Mouse (Mus musculus) embryonic facial prominence, embryonic 11.5 days (tissue): ENCODE data around the gene Tnnc1. TPM values are rescaled to one million over a fixed set of nuclear protein-coding genes. Genes with fewer than 3 reads are reported as not detected.

Experiments
- ATAC-seq: fragments of 200-750 bp; cut with Nextera tagmentation; replicated peaks from 2 replicates; pipeline ENCODE4 v1.8.0; 2017; ENCODE audit warnings: low read depth; ENCODE audit not compliant: insufficient number of reproducible peaks, low FRiP score, low TSS enrichment
- DNase-seq: peaks from one replicate; pipeline ENCODE4 v3.0.0-alpha.2; 2015; ENCODE audit warnings: low spot score
- H3K27ac ChIP-seq: fragments of 300-500 bp; sonication (generic); replicated peaks from 2 replicates; pipeline ENCODE4 v1.5.1; 2014; ENCODE audit warnings: mild to moderate bottlenecking, low read depth, low read length, control low read depth
- H3K27me3 ChIP-seq: fragments of 300-500 bp; sonication (generic); 2 replicates; pipeline ENCODE4 v1.6.1; 2014; ENCODE audit warnings: mild to moderate bottlenecking, low read length, moderate library complexity, mixed read lengths; ENCODE audit not compliant: control insufficient read depth, insufficient read depth
- H3K36me3 ChIP-seq: fragments of 300-500 bp; sonication (generic); replicated peaks from 2 replicates; pipeline ENCODE4 v1.6.1; 2014; ENCODE audit warnings: low read depth, mild to moderate bottlenecking, low read length, moderate library complexity, mixed read lengths; ENCODE audit not compliant: control insufficient read depth, insufficient read depth
- H3K4me1 ChIP-seq: fragments of 300-500 bp; sonication (generic); 2 replicates; pipeline ENCODE4 v1.6.1; 2014; ENCODE audit warnings: low read length, mixed read lengths; ENCODE audit not compliant: control insufficient read depth, insufficient read depth
- H3K4me2 ChIP-seq: fragments of 300-500 bp; sonication (generic); 2 replicates; pipeline ENCODE4 v1.6.1; 2014; ENCODE audit warnings: low read depth, mild to moderate bottlenecking, control low read depth, low read length, moderate library complexity
- H3K4me3 ChIP-seq: fragments of 300-500 bp; sonication (generic); 2 replicates; pipeline ENCODE4 v1.5.1; 2014; ENCODE audit warnings: low read depth, low read length, control low read depth
- H3K9ac ChIP-seq: fragments of 300-500 bp; sonication (generic); replicated peaks from 2 replicates; pipeline ENCODE4 v1.6.1; 2014; ENCODE audit warnings: mild to moderate bottlenecking, control low read depth, low read length
- H3K9me3 ChIP-seq: fragments of 300-500 bp; sonication (generic); replicated peaks from 2 replicates; pipeline ENCODE4 v1.6.1; 2016; ENCODE audit warnings: mild to moderate bottlenecking, low read length, inconsistent platforms, mixed read lengths; ENCODE audit not compliant: control insufficient read depth
- WGBS: fragments of 180-500 bp; shearing (Covaris S2); extraction: QIAGEN DNeasy Blood & Tissue Kit; methylation state at CpG from one replicate; pipeline ENCODE4 v1.1.7; 2014; 5-methylcytosine and 5-hydroxymethylcytosine counted together
- polyA plus RNA-seq: library from polyadenylated mRNA; unstranded; fragments of >200 nt; fragmentation: Nextera tagmentation; extraction: Ambion mirVana; gene quantifications from 2 replicates; pipeline ENCODE4 v1.2.1, GENCODE M21; 2014

Gene Tnnc1
- polyA plus RNA-seq, 1 experiment from 2014 or later, result 25.3 TPM

GRCm38 (mm10) chr14:31197547-31198516, 10.3 kb upstream of the Tnnc1 start:
- DNase-seq (no peak), ATAC-seq (no peak)
- H3K4me1 ChIP-seq, result no peaks in the 10 kb centered on the region
- no peaks in the 10 kb centered on the region for H3K9me3 ChIP-seq
- H3K27me3 ChIP-seq, result no peaks in the 10 kb centered on the region
- no peak overlapping the region for H3K4me2 ChIP-seq
- H3K27ac ChIP-seq, result no peak overlapping the region
- H3K36me3 ChIP-seq, result peaks cover 21% of the 10 kb centered on the region
- 78% methylated on average over 16 of the region's 16 CpGs for WGBS
- no peak overlapping the region for H3K9ac ChIP-seq
- no peak overlapping the region for H3K4me3 ChIP-seq

GRCm38 (mm10) chr14:31199599-31199998, 8.5 kb upstream of the Tnnc1 start:
- 97% methylated on average over 7 of the region's 7 CpGs for WGBS
- no peak overlapping the region for H3K27ac ChIP-seq
- peaks cover 27% of the 10 kb centered on the region for H3K36me3 ChIP-seq
- no peak for ATAC-seq
- no peak overlapping the region for H3K4me3 ChIP-seq
- H3K4me2 ChIP-seq, result no peak overlapping the region
- H3K4me1 ChIP-seq, result no peaks in the 10 kb centered on the region; the same call in 1 of the 2 replicates
- no peaks in the 10 kb centered on the region for H3K9me3 ChIP-seq
- no peaks in the 10 kb centered on the region for H3K27me3 ChIP-seq
- H3K9ac ChIP-seq, result no peak overlapping the region
- no peak for DNase-seq

- Histone ChIP-seq H3K27me3 (no peaks in the 10 kb centered on the region), H3K9me3 (no peaks in the 10 kb centered on the region), H3K4me2 (no peak overlapping the region), H3K4me3 (no peak overlapping the region), H3K9ac (no peak overlapping the region), H3K4me1 (peaks cover 4% of the 10 kb centered on the region; the same call in 1 of the 2 replicates), H3K36me3 (peaks cover 27% of the 10 kb centered on the region), H3K27ac (no peak overlapping the region)
- DNase-seq (no peak), ATAC-seq (no peak)
- 83% methylated on average over 3 of the region's 3 CpGs for WGBS
Observed at GRCm38 (mm10) chr14:31200038-31200437, 8.1 kb upstream of the Tnnc1 start.

GRCm38 (mm10) chr14:31204844-31205243, 3.3 kb upstream of the Tnnc1 start:
- 81% methylated on average over 4 of the region's 4 CpGs for WGBS
- no peaks in the 10 kb centered on the region for H3K27me3 ChIP-seq
- H3K27ac ChIP-seq, result 0 out of 2 replicates have a peak overlapping the region, but pooled peaks have one; percentile 68
- no peaks in the 10 kb centered on the region for H3K9me3 ChIP-seq
- peak overlapping the region; percentile 87 for H3K4me2 ChIP-seq
- peaks cover 4% of the 10 kb centered on the region; the same call in 1 of the 2 replicates for H3K4me1 ChIP-seq
- H3K4me3 ChIP-seq, result peak overlapping the region; percentile 74
- ATAC-seq (no peak), DNase-seq (peak; percentile 21)
- H3K36me3 ChIP-seq, result peaks cover 19% of the 10 kb centered on the region
- peak overlapping the region; percentile 93 for H3K9ac ChIP-seq

- ATAC-seq, result no peak
- Histone ChIP-seq H3K9me3 (no peaks in the 10 kb centered on the region), H3K27me3 (no peaks in the 10 kb centered on the region), H3K27ac (peak overlapping the region; percentile 68), H3K4me2 (peak overlapping the region; percentile 87), H3K4me3 (peak overlapping the region; percentile 74), H3K9ac (peak overlapping the region; percentile 93), H3K36me3 (peaks cover 18% of the 10 kb centered on the region), H3K4me1 (peaks cover 4% of the 10 kb centered on the region; the same call in 1 of the 2 replicates)
- DNase-seq, result no peak
- 27% methylated on average over 8 of the region's 8 CpGs for WGBS
Observed at GRCm38 (mm10) chr14:31205244-31205561, 2.9 kb upstream of the Tnnc1 start.

- H3K9me3 ChIP-seq, result no peaks in the 10 kb centered on the region
- ATAC-seq, result peak; percentile 67
Observed at GRCm38 (mm10) chr14:31205562-31206467, 2.3 kb upstream of the Tnnc1 start.

GRCm38 (mm10) chr14:31206472-31206981, 1.6 kb upstream of the Tnnc1 start:
- peak overlapping the region; percentile 87 for H3K4me2 ChIP-seq
- peak overlapping the region; percentile 93 for H3K9ac ChIP-seq
- H3K36me3 ChIP-seq, result peaks cover 15% of the 10 kb centered on the region
- H3K27me3 ChIP-seq, result no peaks in the 10 kb centered on the region
- whole genome bisulfite sequencing, result under 1% methylated on average over 48 of the region's 48 CpGs
- H3K4me3 ChIP-seq, result peak overlapping the region; percentile 74
- H3K27ac ChIP-seq, result peak overlapping the region; percentile 63
- peaks cover 4% of the 10 kb centered on the region; the same call in 1 of the 2 replicates for H3K4me1 ChIP-seq
- no peaks in the 10 kb centered on the region for H3K9me3 ChIP-seq
- ATAC-seq (peak; percentile 60), DNase-seq (peak; percentile 96)

More at GRCm38 (mm10) chr14:31205562-31206467, 2.3 kb upstream of the Tnnc1 start:
- Histone ChIP-seq H3K9ac (peak overlapping the region; percentile 93), H3K4me1 (peaks cover 4% of the 10 kb centered on the region; the same call in 1 of the 2 replicates), H3K4me3 (peak overlapping the region; percentile 74), H3K4me2 (peak overlapping the region; percentile 87), H3K36me3 (peaks cover 18% of the 10 kb centered on the region), H3K27me3 (no peaks in the 10 kb centered on the region), H3K27ac (peak overlapping the region; percentile 68)
- 2% methylated on average over 38 of the region's 39 CpGs for WGBS
- DNase-seq, result peak; percentile 65
